Mouse (Mus musculus) liver, embryonic 14.5 days (tissue): ENCODE data around the gene 1700029F12Rik. TPM values are rescaled to one million over a fixed set of nuclear protein-coding genes. Genes with fewer than 3 reads are reported as not detected.

Experiments
- ATAC-seq: fragments of 200-750 bp; cut with Nextera tagmentation; 2 replicates; pipeline ENCODE4 v1.8.0; 2017; ENCODE audit warnings: moderate number of reproducible peaks, mild to moderate bottlenecking, moderate library complexity; ENCODE audit not compliant: insufficient read depth
- DNase-seq, 3 experiments: peaks; one replicate each; pipeline ENCODE4 v3.0.0-alpha.2; 2012 to 2013; ENCODE audit warnings: low read depth in 3 of 3, low spot score in 3 of 3
- H3K27ac ChIP-seq: fragments of 300-500 bp; sonication (generic); 2 replicates; pipeline ENCODE4 v1.5.1; 2014; ENCODE audit warnings: moderate library complexity, mild to moderate bottlenecking, control low read depth, inconsistent platforms
- H3K27me3 ChIP-seq: fragments of 300-500 bp; sonication (generic); 2 replicates; pipeline ENCODE4 v1.6.1; 2014; ENCODE audit warnings: mild to moderate bottlenecking, low read length, moderate library complexity; ENCODE audit not compliant: control insufficient read depth, insufficient read depth
- H3K36me3 ChIP-seq: fragments of 300-500 bp; sonication (generic); replicated peaks from 2 replicates; pipeline ENCODE4 v1.6.1; 2014; ENCODE audit warnings: low read depth; ENCODE audit not compliant: control insufficient read depth, insufficient read depth
- H3K4me1 ChIP-seq, 2 experiments: fragments of 200-500 bp in 1 of 2; fragments of 300-500 bp in 1 of 2; sonication (generic) in 1 of 2; replicated peaks; 2 replicates each; pipeline ENCODE4 v1.6.1; 2012 to 2014; ENCODE audit warnings: antibody characterized with exemption in 1 of 2, inconsistent platforms in 1 of 2, low read length in 1 of 2; ENCODE audit not compliant: control insufficient read depth in 2 of 2, insufficient read depth in 2 of 2
- H3K4me2 ChIP-seq: fragments of 300-500 bp; sonication (generic); 2 replicates; pipeline ENCODE4 v1.6.1; 2014; ENCODE audit warnings: low read depth, mild to moderate bottlenecking, control low read depth, moderate library complexity
- H3K4me3 ChIP-seq, 2 experiments: fragments of 200-500 bp in 1 of 2; fragments of 300-500 bp in 1 of 2; sonication (generic) in 1 of 2; 2 replicates each; pipeline ENCODE4 v1.5.1; 2012 to 2014; ENCODE audit warnings: low read depth in 2 of 2, low read length in 2 of 2, mild to moderate bottlenecking in 2 of 2, control low read depth in 1 of 2, inconsistent platforms in 1 of 2, moderate library complexity in 1 of 2; ENCODE audit not compliant: insufficient read depth in 1 of 2
- H3K9ac ChIP-seq: fragments of 300-500 bp; sonication (generic); replicated peaks from 2 replicates; pipeline ENCODE4 v1.6.1; 2014; ENCODE audit warnings: mild to moderate bottlenecking, control low read depth, moderate library complexity
- H3K9me3 ChIP-seq: fragments of 300-500 bp; sonication (generic); 2 replicates; pipeline ENCODE4 v1.6.1; 2016; ENCODE audit warnings: low read length, mixed read lengths; ENCODE audit not compliant: control insufficient read depth
- CTCF ChIP-seq: IDR thresholded peaks from 2 replicates; pipeline ENCODE4 v1.5.1; 2016; ENCODE audit warnings: antibody characterized with exemption, low read depth, control low read depth
- EP300 ChIP-seq: IDR thresholded peaks from 2 replicates; pipeline ENCODE4 v1.6.1; 2016; ENCODE audit warnings: antibody characterized with exemption, low read depth
- WGBS: fragments of 180-500 bp; shearing (Covaris S2); extraction: QIAGEN DNeasy Blood & Tissue Kit; methylation state at CpG from one replicate; pipeline ENCODE4 v1.1.7; 2014; ENCODE audit not compliant: insufficient replicate concordance; 5-methylcytosine and 5-hydroxymethylcytosine counted together
- polyA plus RNA-seq, 2 experiments: library from polyadenylated mRNA; depleted of rRNA in 1 of 2; stranded (reverse) in 1 of 2; unstranded in 1 of 2; fragments of >200 nt; fragmentation: Nextera tagmentation in 1 of 2; extraction: Ambion mirVana in 1 of 2; gene quantifications; 2 replicates each; pipeline versions ENCODE4 v1.2.1 to v1.2.3; 2012 to 2014

1700029F12Rik gene
- polyA plus RNA-seq (2012; rRNA removed) (not detected in 2 replicates), polyA plus RNA-seq (2014; fragmentation: Nextera tagmentation; extraction: Ambion mirVana) (not detected in 2 replicates)

DNA sequence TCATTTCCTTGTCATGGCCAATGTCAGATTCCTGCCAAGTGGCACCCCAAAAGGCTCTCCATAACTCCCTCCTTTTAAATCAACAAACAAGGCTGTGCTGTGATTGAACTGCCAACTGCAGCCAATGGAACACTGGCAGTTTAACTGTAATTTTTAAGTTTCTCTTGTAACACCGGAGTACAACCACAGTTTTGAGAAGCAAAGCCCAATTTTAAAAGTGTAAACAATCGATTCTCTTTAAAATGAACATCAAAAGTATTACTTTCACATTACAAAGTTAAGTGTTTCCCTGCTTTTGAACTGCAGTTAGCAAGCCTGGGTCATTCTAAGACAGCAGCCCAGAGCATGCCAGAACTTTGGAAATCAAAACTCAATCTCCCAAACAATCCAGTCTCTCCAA, at the start of gene 1700029F12Rik:
1700029F12Rik (minus strand) TSS at position 101 of the 400 bp plus-strand sequence.
- TF ChIP-seq EP300: no peak
- no peak for TF ChIP-seq CTCF
- Histone ChIP-seq H3K27ac (no peak within 1 kb of the TSS), H3K36me3 (no peaks in the 10 kb centered on the region), H3K4me3 (no peak within 1 kb of the TSS), H3K9ac (no peak within 1 kb of the TSS), H3K9me3 (no peaks in the 10 kb centered on the region), H3K4me2 (no peak within 1 kb of the TSS), H3K27me3 (no peaks in the 10 kb centered on the region), H3K4me1 (no peaks in the 10 kb centered on the region)
- ATAC-seq (no peak), DNase-seq (no peak)
- whole genome bisulfite sequencing: 56% methylated on average over 2 of the region's 2 CpGs

DNA sequence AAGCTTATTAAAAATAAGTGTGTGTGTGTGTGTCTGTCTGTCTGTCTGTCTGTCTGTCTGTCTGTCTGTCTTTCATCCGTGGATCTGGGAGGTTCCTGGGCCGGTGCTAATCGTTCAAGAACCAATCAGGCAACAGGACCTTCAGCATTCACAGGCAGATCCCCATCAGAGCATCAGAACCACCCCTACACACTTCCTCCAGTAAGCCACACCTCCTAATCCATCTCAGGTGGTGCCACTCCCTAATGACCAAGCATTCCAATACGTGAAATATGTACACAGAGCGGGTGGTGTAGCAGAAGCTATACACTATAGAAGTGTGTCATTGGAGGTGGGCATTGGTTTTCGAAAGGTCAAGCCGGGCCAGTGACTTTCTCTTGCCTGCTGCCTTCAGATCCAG, 48.3 kb upstream of the 1700029F12Rik start:
- TF ChIP-seq EP300 (no peak), CTCF (no peak)
- Histone ChIP-seq H3K9me3 (no peaks in the 10 kb centered on the region), H3K9ac (no peak overlapping the region; the same call in 1 of the 2 replicates), H3K4me1 (peaks cover 19 to 21% of the 10 kb centered on the region in 2 experiments), H3K4me2 (peak overlapping the region; percentile 14; the same call in 1 of the 2 replicates), H3K4me3 (no peak overlapping the region), H3K36me3 (no peaks in the 10 kb centered on the region), H3K27me3 (no peaks in the 10 kb centered on the region), H3K27ac (peak overlapping the region; percentile 33)
- ATAC-seq (peak; percentile 80), DNase-seq (no peak)
- WGBS: 73% methylated on average over 7 of the region's 7 CpGs

DNA sequence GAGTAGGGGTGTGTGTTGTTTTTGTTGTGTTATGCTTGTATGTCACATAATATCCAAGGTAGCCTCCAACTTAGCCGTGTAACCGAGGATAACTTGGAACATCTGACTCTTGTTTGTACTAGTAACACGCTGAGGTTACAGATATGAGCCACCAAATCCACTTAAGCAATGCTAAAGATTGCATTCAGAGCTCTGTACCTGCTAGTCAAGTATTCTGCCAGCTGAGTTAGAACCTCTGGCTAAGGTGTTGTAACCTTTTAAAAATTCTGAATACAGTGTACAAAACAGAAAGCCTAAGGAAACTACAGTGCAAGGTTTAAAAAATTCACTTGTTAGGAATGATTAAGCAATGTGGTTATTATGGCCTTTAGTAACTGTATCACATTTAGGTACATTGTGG, 46.5 kb upstream of the 1700029F12Rik start:
- TF ChIP-seq CTCF (no peak), EP300 (no peak)
- no peaks in the 10 kb centered on the region for H3K36me3 ChIP-seq
- ATAC-seq (no peak), DNase-seq (no peak)
- H3K27ac ChIP-seq: no peak overlapping the region
- H3K27me3 ChIP-seq: no peaks in the 10 kb centered on the region
- 74% methylated on average over 3 of the region's 3 CpGs for WGBS
- no peaks in the 10 kb centered on the region for H3K9me3 ChIP-seq
- H3K4me3 ChIP-seq: no peak overlapping the region
- H3K4me2 ChIP-seq: no peak overlapping the region
- peaks cover 11 to 13% of the 10 kb centered on the region in 2 experiments for H3K4me1 ChIP-seq
- H3K9ac ChIP-seq: no peak overlapping the region

DNA sequence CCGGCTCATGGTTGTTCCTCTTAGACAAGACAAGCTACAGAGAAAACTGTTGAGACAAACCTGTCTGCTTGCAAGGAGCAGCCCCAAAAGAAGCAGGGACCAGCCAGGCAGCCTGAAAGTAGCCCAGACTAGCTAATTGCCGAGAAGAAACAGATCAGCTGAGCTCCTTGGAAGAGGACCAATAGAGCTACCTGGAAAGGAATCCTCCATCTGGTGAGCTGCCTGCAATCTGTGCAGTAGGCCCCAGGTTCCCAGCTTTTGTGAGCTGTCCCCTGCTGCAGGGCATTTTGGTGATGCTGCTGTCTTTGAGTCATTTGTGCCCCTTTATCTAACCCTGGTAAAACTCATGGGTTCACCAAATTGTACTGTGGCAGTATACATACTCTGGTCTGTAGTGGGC, 46.0 kb upstream of the 1700029F12Rik start:
- Histone ChIP-seq H3K27ac (no peak overlapping the region), H3K9me3 (no peaks in the 10 kb centered on the region), H3K9ac (no peak overlapping the region), H3K4me2 (no peak overlapping the region), H3K4me1 (peaks cover 11 to 13% of the 10 kb centered on the region in 2 experiments), H3K27me3 (no peaks in the 10 kb centered on the region), H3K4me3 (no peak overlapping the region), H3K36me3 (no peaks in the 10 kb centered on the region)
- no peak for TF ChIP-seq CTCF
- no peak for TF ChIP-seq EP300
- DNase-seq (no peak), ATAC-seq (no peak)
- 79% methylated on average over 2 of the region's 2 CpGs for WGBS

DNA sequence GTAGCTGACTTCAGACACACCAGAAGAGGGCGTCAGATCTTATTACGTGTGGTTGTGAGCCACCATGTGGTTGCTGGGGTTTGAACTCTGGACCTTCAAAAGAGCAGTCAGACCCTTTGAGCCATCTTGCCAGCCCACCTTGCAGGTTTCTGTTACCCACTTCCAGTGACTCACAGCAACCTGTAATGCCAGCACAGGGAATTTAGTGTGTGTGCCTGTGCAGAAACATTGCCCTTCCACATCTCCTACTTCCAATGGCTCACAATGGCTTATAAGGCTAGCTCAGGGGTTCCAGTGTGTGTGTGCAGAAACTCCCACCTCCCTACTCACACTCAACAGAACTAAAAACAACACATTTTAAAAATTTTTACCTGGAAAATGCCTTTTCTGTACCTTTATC, 43.4 kb upstream of the 1700029F12Rik start:
- Histone ChIP-seq H3K36me3 (no peaks in the 10 kb centered on the region), H3K9ac (no peak overlapping the region), H3K27me3 (peaks cover 6% of the 10 kb centered on the region), H3K9me3 (no peaks in the 10 kb centered on the region), H3K4me1 (peaks cover 7 to 9% of the 10 kb centered on the region in 2 experiments), H3K4me2 (no peak overlapping the region), H3K27ac (no peak overlapping the region), H3K4me3 (no peak overlapping the region)
- WGBS: 77% methylated on average over 2 of the region's 2 CpGs
- no peak for TF ChIP-seq CTCF
- ATAC-seq: no peak
- DNase-seq: no peak
